Mouse (Mus musculus) heart, embryonic 16.5 days (tissue): ENCODE results near the gene Gm49358. TPM values are rescaled to one million over a fixed set of nuclear protein-coding genes. Genes with fewer than 3 reads are reported as not detected.

Source experiments
- ATAC-seq: fragments of 200-750 bp; cut with Nextera tagmentation; replicated peaks from 2 replicates; pipeline ENCODE4 v1.8.0; 2017; ENCODE audit warnings: moderate number of reproducible peaks; ENCODE audit not compliant: insufficient read depth, low FRiP score; ENCODE audit errors: extremely low read depth
- H3K27ac ChIP-seq: fragments of 300-500 bp; sonication (generic); 2 replicates; pipeline ENCODE4 v1.5.1; 2014; ENCODE audit warnings: mild to moderate bottlenecking, low read length, control low read depth, moderate library complexity
- H3K27me3 ChIP-seq: fragments of 300-500 bp; sonication (generic); 2 replicates; pipeline ENCODE4 v1.6.1; 2014; ENCODE audit warnings: low read length, mixed read lengths; ENCODE audit not compliant: control insufficient read depth, insufficient read depth
- H3K36me3 ChIP-seq: fragments of 300-500 bp; sonication (generic); 2 replicates; pipeline ENCODE4 v1.6.1; 2014; ENCODE audit not compliant: control insufficient read depth, insufficient read depth
- H3K4me1 ChIP-seq: fragments of 300-500 bp; sonication (generic); 2 replicates; pipeline ENCODE4 v1.6.1; 2014; ENCODE audit warnings: low read length, mixed read lengths; ENCODE audit not compliant: control insufficient read depth, insufficient read depth
- H3K4me2 ChIP-seq: fragments of 300-500 bp; sonication (generic); 2 replicates; pipeline ENCODE4 v1.6.1; 2014; ENCODE audit warnings: low read depth, mild to moderate bottlenecking, control low read depth, low read length
- H3K4me3 ChIP-seq: fragments of 300-500 bp; sonication (generic); 2 replicates; pipeline ENCODE4 v1.5.1; 2014; ENCODE audit warnings: mild to moderate bottlenecking, control low read depth, low read length
- H3K9ac ChIP-seq: fragments of 300-500 bp; sonication (generic); 2 replicates; pipeline ENCODE4 v1.6.1; 2014; ENCODE audit warnings: low read length, control low read depth
- H3K9me3 ChIP-seq: fragments of 300-500 bp; sonication (generic); replicated peaks from 2 replicates; pipeline ENCODE4 v1.6.1; 2016; ENCODE audit warnings: low read length; ENCODE audit not compliant: control insufficient read depth
- WGBS: fragments of 180-500 bp; shearing (Covaris S2); extraction: QIAGEN DNeasy Blood & Tissue Kit; methylation state at CpG from one replicate; pipeline ENCODE4 v1.1.7; 2014; 5-methylcytosine and 5-hydroxymethylcytosine counted together
- polyA plus RNA-seq: library from polyadenylated mRNA; unstranded; fragments of >200 nt; fragmentation: Nextera tagmentation; extraction: Ambion mirVana; gene quantifications from 2 replicates; pipeline ENCODE4 v1.2.1, GENCODE M21; 2015

The Gm49358 gene
- polyA plus RNA-seq, 1 experiment from 2014 or later, result not detected

GRCm38 (mm10) chr10:86772231-86772631 is 8.5 kb downstream of the Gm49358 start:
- Histone ChIP-seq H3K4me2 (no peak overlapping the region), H3K4me3 (no peak overlapping the region), H3K36me3 (no peaks in the 10 kb centered on the region), H3K4me1 (peaks cover 3% of the 10 kb centered on the region; the same call in 1 of the 2 replicates), H3K9ac (no peak overlapping the region), H3K27me3 (no peaks in the 10 kb centered on the region), H3K9me3 (no peaks in the 10 kb centered on the region), H3K27ac (no peak overlapping the region)
- no peak for ATAC-seq
- 49% methylated on average over 6 of the region's 6 CpGs for WGBS

- no peak overlapping the region for H3K9ac ChIP-seq
- H3K4me3 ChIP-seq, result no peak overlapping the region
- H3K4me1 ChIP-seq, result peaks cover 7% of the 10 kb centered on the region
- H3K9me3 ChIP-seq, result no peaks in the 10 kb centered on the region
- H3K27me3 ChIP-seq, result no peaks in the 10 kb centered on the region
- H3K4me2 ChIP-seq, result no peak overlapping the region
- H3K36me3 ChIP-seq, result no peaks in the 10 kb centered on the region
- no peak overlapping the region for H3K27ac ChIP-seq
- no peak for ATAC-seq
- 72% methylated on average over 4 of the region's 4 CpGs for WGBS
These were observed 9.6 kb downstream of the Gm49358 start for GRCm38 (mm10) chr10:86773360-86773759.

- H3K9me3 ChIP-seq, result no peaks in the 10 kb centered on the region
- WGBS, result 64% methylated on average over 9 of the region's 9 CpGs
- ATAC-seq, result no peak
- no peak overlapping the region for H3K4me3 ChIP-seq
- no peak overlapping the region for H3K4me2 ChIP-seq
- no peak overlapping the region for H3K27ac ChIP-seq
- no peak overlapping the region for H3K9ac ChIP-seq
- H3K27me3 ChIP-seq, result no peaks in the 10 kb centered on the region
- peaks cover 20% of the 10 kb centered on the region for H3K4me1 ChIP-seq
- no peaks in the 10 kb centered on the region for H3K36me3 ChIP-seq
These were observed 12.5 kb downstream of the Gm49358 start for GRCm38 (mm10) chr10:86776281-86776680.

- Histone ChIP-seq H3K27me3 (no peaks in the 10 kb centered on the region), H3K36me3 (no peaks in the 10 kb centered on the region), H3K27ac (peak overlapping the region; percentile 95), H3K4me2 (peak overlapping the region; percentile 95), H3K9ac (peak overlapping the region; percentile 72), H3K4me1 (peaks cover 28% of the 10 kb centered on the region), H3K9me3 (no peaks in the 10 kb centered on the region), H3K4me3 (peak overlapping the region; percentile 89)
- ATAC-seq, result no peak
- 23% methylated on average over 19 of the region's 19 CpGs for WGBS
These were observed 14.0 kb downstream of the Gm49358 start for GRCm38 (mm10) chr10:86777614-86778319.

GRCm38 (mm10) chr10:86778398-86779116 is 14.8 kb downstream of the Gm49358 start, which contains the start of gene Nt5dc3:
Gene Nt5dc3, plus strand, starts transcription at chr10:86779005.
- peak within 1 kb of the TSS; percentile 95 for H3K27ac ChIP-seq
- under 1% methylated on average over 44 of the region's 44 CpGs for WGBS
- no peaks in the 10 kb centered on the region for H3K36me3 ChIP-seq
- no peaks in the 10 kb centered on the region for H3K27me3 ChIP-seq
- H3K9ac ChIP-seq, result peak within 1 kb of the TSS; percentile 96
- peak; percentile 97 for ATAC-seq
- H3K9me3 ChIP-seq, result no peaks in the 10 kb centered on the region
- H3K4me3 ChIP-seq, result peak within 1 kb of the TSS; percentile 89
- peak within 1 kb of the TSS; percentile 95 for H3K4me2 ChIP-seq
- H3K4me1 ChIP-seq, result peaks cover 28% of the 10 kb centered on the region

- Histone ChIP-seq H3K4me1 (peaks cover 28% of the 10 kb centered on the region), H3K27ac (peak overlapping the region; percentile 82), H3K4me2 (peak overlapping the region; percentile 95), H3K9ac (peak overlapping the region; percentile 96), H3K9me3 (no peaks in the 10 kb centered on the region), H3K36me3 (no peaks in the 10 kb centered on the region), H3K27me3 (no peaks in the 10 kb centered on the region), H3K4me3 (peak overlapping the region; percentile 89)
- peak; percentile 18; the same call in 1 of the 2 replicates for ATAC-seq
- under 1% methylated on average over 58 of the region's 58 CpGs for WGBS
These were observed 15.5 kb downstream of the Gm49358 start for GRCm38 (mm10) chr10:86779117-86779755.

- Histone ChIP-seq H3K4me3 (peak overlapping the region; percentile 89), H3K4me1 (peaks cover 31% of the 10 kb centered on the region), H3K27me3 (no peaks in the 10 kb centered on the region), H3K9ac (peak overlapping the region; percentile 96), H3K4me2 (peak overlapping the region; percentile 95), H3K36me3 (no peaks in the 10 kb centered on the region), H3K9me3 (no peaks in the 10 kb centered on the region), H3K27ac (peak overlapping the region; percentile 82)
- ATAC-seq, result no peak
- WGBS, result 17% methylated on average over 12 of the region's 12 CpGs
These were observed 16.2 kb downstream of the Gm49358 start for GRCm38 (mm10) chr10:86779816-86780500.

GRCm38 (mm10) chr10:86781641-86782040 is 17.9 kb downstream of the Gm49358 start:
- no peaks in the 10 kb centered on the region for H3K27me3 ChIP-seq
- no peak for ATAC-seq
- 61% methylated on average over 5 of the region's 5 CpGs for WGBS
- H3K9me3 ChIP-seq, result no peaks in the 10 kb centered on the region
- H3K27ac ChIP-seq, result no peak overlapping the region
- H3K4me3 ChIP-seq, result no peak overlapping the region
- peaks cover 32% of the 10 kb centered on the region for H3K4me1 ChIP-seq
- H3K36me3 ChIP-seq, result no peaks in the 10 kb centered on the region
- H3K9ac ChIP-seq, result 0 out of 2 replicates have a peak overlapping the region, but pooled peaks have one; percentile 2
- 0 out of 2 replicates have a peak overlapping the region, but pooled peaks have one; percentile 25 for H3K4me2 ChIP-seq
